Mouse (Mus musculus) MEL (cell line): ENCODE measurements around the gene Ddr1. TPM values are rescaled to one million over a fixed set of nuclear protein-coding genes. Genes with fewer than 3 reads are reported as not detected.
A peak's percentile ranks its signal among the peaks of the same experiment; 100 is the strongest.

Experiments
- DNase-seq: peaks from one replicate; pipeline ENCODE4 v3.0.0; 2011; ENCODE audit warnings: low read depth, low spot score
- H3K27ac ChIP-seq: 2 replicates; pipeline ENCODE4 v1.5.1; 2012; ENCODE audit warnings: low read depth, mild to moderate bottlenecking, control low read depth, low read length, moderate library complexity; ENCODE audit not compliant: control insufficient read depth
- H3K27me3 ChIP-seq, 2 experiments: fragments of 150-350 bp in 1 of 2; sonication (generic) in 1 of 2; 2 replicates each; pipeline ENCODE4 v1.6.1; 2012; ENCODE audit warnings: low read length in 2 of 2, mild to moderate bottlenecking in 2 of 2, improper control_type of control experiment in 1 of 2, moderate library complexity in 1 of 2; ENCODE audit not compliant: insufficient read depth in 2 of 2, control insufficient read depth in 1 of 2
- H3K36me3 ChIP-seq, 2 experiments: 2 replicates each; pipeline ENCODE4 v1.6.1; 2012 to 2014; ENCODE audit warnings: low read length in 2 of 2, improper control_type of control experiment in 1 of 2, inconsistent platforms in 1 of 2, mild to moderate bottlenecking in 1 of 2; ENCODE audit not compliant: insufficient read depth in 2 of 2, control insufficient read depth in 1 of 2
- H3K4me1 ChIP-seq, 2 experiments: fragments of 150-350 bp in 1 of 2; sonication (generic) in 1 of 2; 2 replicates each; pipeline ENCODE4 v1.6.1; 2012; ENCODE audit warnings: low read length in 2 of 2, improper control_type of control experiment in 1 of 2, mild to moderate bottlenecking in 1 of 2; ENCODE audit not compliant: insufficient read depth in 2 of 2, control insufficient read depth in 1 of 2
- H3K4me3 ChIP-seq, 2 experiments: fragments of 150-350 bp in 1 of 2; sonication (generic) in 1 of 2; 2 replicates each; pipeline ENCODE4 v1.5.1; 2012; ENCODE audit warnings: low read depth in 2 of 2, low read length in 2 of 2, mild to moderate bottlenecking in 2 of 2, moderate library complexity in 2 of 2, control low read depth in 1 of 2, improper control_type of control experiment in 1 of 2; ENCODE audit not compliant: control insufficient read depth in 1 of 2, insufficient read depth in 1 of 2
- H3K79me2 ChIP-seq: 2 replicates; pipeline ENCODE4 v1.6.1; 2012; ENCODE audit warnings: mild to moderate bottlenecking, low read length, moderate library complexity; ENCODE audit not compliant: control insufficient read depth, poor library complexity, insufficient read depth
- H3K9ac ChIP-seq: 2 replicates; pipeline ENCODE4 v1.6.1; 2012; ENCODE audit warnings: low read depth, mild to moderate bottlenecking, control low read depth, low read length, moderate library complexity; ENCODE audit not compliant: control insufficient read depth, poor library complexity, severe bottlenecking
- H3K9me3 ChIP-seq: fragments of 150-350 bp; sonication (generic); replicated peaks from 2 replicates; pipeline ENCODE4 v1.6.1; 2012; ENCODE audit warnings: mild to moderate bottlenecking, low read length, improper control_type of control experiment, moderate library complexity; ENCODE audit not compliant: insufficient read depth
- BHLHE40 ChIP-seq: IDR thresholded peaks from 2 replicates; pipeline ENCODE4 v1.6.1; 2012; ENCODE audit warnings: low read depth, mild to moderate bottlenecking, inconsistent platforms, low read length, improper control_type of control experiment, borderline replicate concordance
- CHD1 ChIP-seq: IDR thresholded peaks from 2 replicates; pipeline ENCODE4 v1.6.1; 2012; ENCODE audit warnings: low read depth, mild to moderate bottlenecking, inconsistent platforms, low read length, improper control_type of control experiment
- CHD2 ChIP-seq: IDR thresholded peaks from 2 replicates; pipeline ENCODE4 v1.6.1; 2011; ENCODE audit warnings: low read length, improper control_type of control experiment
- CTCF ChIP-seq, 3 experiments: IDR thresholded peaks in 2 of 3; conservative IDR thresholded peaks in 1 of 3; 2 replicates each; pipeline ENCODE4 v1.5.1; 2011 to 2012; ENCODE audit warnings: low read length in 3 of 3, low read depth in 2 of 3, mild to moderate bottlenecking in 2 of 3, improper control_type of control experiment in 1 of 3, inconsistent platforms in 1 of 3, mixed read lengths in 1 of 3, moderate library complexity in 1 of 3; ENCODE audit not compliant: control insufficient read depth in 1 of 3, insufficient read depth in 1 of 3, poor library complexity in 1 of 3, severe bottlenecking in 1 of 3
- E2F4 ChIP-seq: IDR thresholded peaks from 2 replicates; pipeline ENCODE4 v1.6.1; 2011; ENCODE audit warnings: low read depth, low read length, improper control_type of control experiment, borderline replicate concordance
- EP300 ChIP-seq, 2 experiments: IDR thresholded peaks; 2 replicates each; pipeline ENCODE4 v1.6.1; 2011; ENCODE audit warnings: improper control_type of control experiment in 2 of 2, low read length in 2 of 2, low read depth in 1 of 2, mild to moderate bottlenecking in 1 of 2
- ETS1 ChIP-seq: IDR thresholded peaks from 2 replicates; pipeline ENCODE4 v1.6.1; 2012; ENCODE audit warnings: low read depth, mild to moderate bottlenecking, inconsistent platforms, low read length, improper control_type of control experiment, moderate library complexity
- GABPA ChIP-seq: IDR thresholded peaks from 2 replicates; pipeline ENCODE4 v1.6.1; 2012; ENCODE audit warnings: low read depth, mild to moderate bottlenecking, inconsistent platforms, low read length, improper control_type of control experiment, moderate library complexity
- HCFC1 ChIP-seq: IDR thresholded peaks from 2 replicates; pipeline ENCODE4 v1.6.1; 2012; ENCODE audit warnings: low read depth, mild to moderate bottlenecking, inconsistent platforms, low read length, improper control_type of control experiment, moderate library complexity
- MAFK ChIP-seq: IDR thresholded peaks from 2 replicates; pipeline ENCODE4 v1.6.1; 2011; ENCODE audit warnings: low read depth, mild to moderate bottlenecking, low read length, improper control_type of control experiment, borderline replicate concordance
- MAZ ChIP-seq: IDR thresholded peaks from 2 replicates; pipeline ENCODE4 v1.6.1; 2012; ENCODE audit warnings: low read depth, mild to moderate bottlenecking, inconsistent platforms, low read length, improper control_type of control experiment
- MYB ChIP-seq: IDR thresholded peaks from 2 replicates; pipeline ENCODE4 v1.6.1; 2011; ENCODE audit warnings: mild to moderate bottlenecking, low read depth, low read length, improper control_type of control experiment
- NELFE ChIP-seq: IDR thresholded peaks from 2 replicates; pipeline ENCODE4 v1.6.1; 2011; ENCODE audit warnings: low read depth, low read length, improper control_type of control experiment
- NRF1 ChIP-seq: IDR thresholded peaks from 2 replicates; pipeline ENCODE4 v1.6.1; 2014; ENCODE audit warnings: low read depth, mild to moderate bottlenecking, inconsistent platforms, low read length, improper control_type of control experiment, moderate library complexity; ENCODE audit not compliant: poor library complexity, insufficient read depth, severe bottlenecking
- POLR2A ChIP-seq, 2 experiments: IDR thresholded peaks; 2 replicates each; pipeline ENCODE4 v1.6.1; 2011 to 2012; ENCODE audit warnings: low read length in 2 of 2, mild to moderate bottlenecking in 2 of 2, control low read depth in 1 of 2, improper control_type of control experiment in 1 of 2, low read depth in 1 of 2, moderate library complexity in 1 of 2; ENCODE audit not compliant: control insufficient read depth in 1 of 2, insufficient read depth in 1 of 2, poor library complexity in 1 of 2
- POLR2AphosphoS2 ChIP-seq: IDR thresholded peaks from 2 replicates; pipeline ENCODE4 v1.6.1; 2011; ENCODE audit warnings: low read length, improper control_type of control experiment
- POLR2AphosphoS5 ChIP-seq: IDR thresholded peaks from 2 replicates; pipeline ENCODE4 v1.6.1; 2012; ENCODE audit warnings: low read depth, borderline replicate concordance, mild to moderate bottlenecking, inconsistent platforms, low read length, moderate library complexity, mixed read lengths
- RAD21 ChIP-seq: IDR thresholded peaks from 2 replicates; pipeline ENCODE4 v1.6.1; 2011; ENCODE audit warnings: mild to moderate bottlenecking, low read depth, low read length, improper control_type of control experiment
- RCOR1 ChIP-seq: IDR thresholded peaks from 2 replicates; pipeline ENCODE4 v1.6.1; 2012; ENCODE audit warnings: low read depth, mild to moderate bottlenecking, inconsistent platforms, low read length, improper control_type of control experiment
- SIN3A ChIP-seq: IDR thresholded peaks from 2 replicates; pipeline ENCODE4 v1.6.1; 2012; ENCODE audit warnings: low read length, improper control_type of control experiment, inconsistent platforms
- SMC3 ChIP-seq: IDR thresholded peaks from 2 replicates; pipeline ENCODE4 v1.6.1; 2011; ENCODE audit warnings: low read depth, low read length, improper control_type of control experiment
- TAL1 ChIP-seq: IDR thresholded peaks from 2 replicates; pipeline ENCODE4 v1.6.1; 2012; ENCODE audit warnings: mild to moderate bottlenecking, inconsistent platforms, low read length, moderate library complexity, mixed read lengths
- TBP ChIP-seq: IDR thresholded peaks from 2 replicates; pipeline ENCODE4 v1.8.0; 2011; ENCODE audit warnings: low read depth, low read length, improper control_type of control experiment
- TCF12 ChIP-seq: IDR thresholded peaks from 2 replicates; pipeline ENCODE4 v1.6.1; 2014; ENCODE audit warnings: low read depth, mild to moderate bottlenecking, inconsistent platforms, low read length, improper control_type of control experiment, moderate library complexity
- UBTF ChIP-seq: IDR thresholded peaks from 2 replicates; pipeline ENCODE4 v1.6.1; 2012; ENCODE audit warnings: low read depth, mild to moderate bottlenecking, inconsistent platforms, low read length, improper control_type of control experiment, moderate library complexity, borderline replicate concordance; ENCODE audit not compliant: insufficient read depth
- USF1 ChIP-seq: IDR thresholded peaks from 2 replicates; pipeline ENCODE4 v1.6.1; 2014; ENCODE audit warnings: low read depth, mild to moderate bottlenecking, inconsistent platforms, low read length, improper control_type of control experiment, moderate library complexity
- ZMIZ1 ChIP-seq: IDR thresholded peaks from 2 replicates; pipeline ENCODE4 v1.6.1; 2012; ENCODE audit warnings: low read depth, mild to moderate bottlenecking, inconsistent platforms, low read length, improper control_type of control experiment, moderate library complexity
- polyA plus RNA-seq, 2 experiments: library from polyadenylated mRNA; stranded (reverse) in 1 of 2; unstranded in 1 of 2; fragments of >175 nt in 1 of 2; fragments of >200 nt in 1 of 2; gene quantifications; 2 replicates each; pipeline versions ENCODE4 v1.2.1 to v1.2.4; 2012; ENCODE audit warnings: low replicate concordance in 2 of 2, low read depth in 1 of 2; ENCODE audit not compliant: insufficient read length in 2 of 2, insufficient read depth in 1 of 2, missing spikeins in 1 of 2
- total RNA-seq: library from RNA; depleted of rRNA; stranded (reverse); fragments of 300-350 nt; gene quantifications from 2 replicates; pipeline ENCODE4 v1.2.3, GENCODE M21; 2012

Gene Ddr1
- total and polyA plus RNA-seq, 3 experiments = 2.6 to 7.9 TPM; not detected in 1

GRCm38 (mm10) chr17:35699919-35700318 lies 4.5 kb downstream of the Ddr1 start:
- Histone ChIP-seq H3K9ac (peak overlapping the region; percentile 73), H3K79me2 (no peaks in the 10 kb centered on the region), H3K27me3 (no peaks in the 10 kb centered on the region; a peak in 1 of 4 replicates), H3K27ac (no peak overlapping the region), H3K36me3 (peaks cover 0 to 5% of the 10 kb centered on the region in 2 experiments; a peak in 2 of 4 replicates), H3K4me1 (peaks cover 0 to 6% of the 10 kb centered on the region in 2 experiments; a peak in 2 of 4 replicates), H3K9me3 (no peaks in the 10 kb centered on the region), H3K4me3 (peak overlapping the region; percentile 61 to 65)
- TF ChIP-seq EP300 (IDR thresholded peaks at IDR 0.05; ENCODE audit: low read depth in 1 of 2, low read length in 2 of 2) (no peak), NELFE (no peak), POLR2A (IDR thresholded peaks at IDR 0.05; ENCODE audit: control insufficient read depth in 1 of 2, insufficient read depth in 1 of 2, low read depth in 1 of 2, low read length in 2 of 2, poor library complexity in 1 of 2) (no peak), GABPA (no peak), ETS1 (no peak), POLR2AphosphoS2 (no peak), TBP (no peak), TAL1 (no peak), TCF12 (no peak), UBTF (no peak), RCOR1 (no peak), E2F4 (no peak), RAD21 (no peak), NRF1 (no peak), ZMIZ1 (no peak), MYB (no peak), MAZ (no peak), CHD1 (no peak), SMC3 (no peak)
- peak; percentile 50 for DNase-seq

- Histone ChIP-seq H3K27me3 (no peaks in the 10 kb centered on the region; a peak in 1 of 4 replicates), H3K9me3 (no peaks in the 10 kb centered on the region), H3K27ac (no peak overlapping the region), H3K9ac (no peak overlapping the region), H3K79me2 (no peaks in the 10 kb centered on the region), H3K4me1 (peaks cover 0 to 5% of the 10 kb centered on the region in 2 experiments; a peak in 2 of 4 replicates), H3K36me3 (peaks cover 0 to 2% of the 10 kb centered on the region in 2 experiments; a peak in 1 of 4 replicates)
- DNase-seq = no peak
- no peak for TF ChIP-seq BHLHE40
- no peak for TF ChIP-seq CHD2
- TF ChIP-seq POLR2AphosphoS5 = no peak
- TF ChIP-seq HCFC1 = no peak
- TF ChIP-seq SIN3A = no peak
- no peak for TF ChIP-seq MYB
- TF ChIP-seq TAL1 = no peak
- no peak for TF ChIP-seq ZMIZ1
- no peak for TF ChIP-seq USF1
- TF ChIP-seq CHD1 = no peak
- no peak for TF ChIP-seq E2F4
- TF ChIP-seq CTCF (IDR thresholded peaks at IDR 0.05 in 2 of 3, conservative IDR thresholded peaks at IDR 0.05 in 1 of 3; ENCODE audit: control insufficient read depth in 1 of 3, insufficient read depth in 1 of 3, low read depth in 2 of 3, low read length in 3 of 3, poor library complexity in 1 of 3, severe bottlenecking in 1 of 3) = no peak
- no peak for TF ChIP-seq MAFK
- TF ChIP-seq, all 39 proteins: peak for 0
- H3K4me3 ChIP-seq = no peak overlapping the region
Observed at GRCm38 (mm10) chr17:35698501-35698883, 5.9 kb downstream of the Ddr1 start.
